Mouse (Mus musculus): Measurements from ENCODE around the gene Zfp639.

Gene Zfp639

DNA sequence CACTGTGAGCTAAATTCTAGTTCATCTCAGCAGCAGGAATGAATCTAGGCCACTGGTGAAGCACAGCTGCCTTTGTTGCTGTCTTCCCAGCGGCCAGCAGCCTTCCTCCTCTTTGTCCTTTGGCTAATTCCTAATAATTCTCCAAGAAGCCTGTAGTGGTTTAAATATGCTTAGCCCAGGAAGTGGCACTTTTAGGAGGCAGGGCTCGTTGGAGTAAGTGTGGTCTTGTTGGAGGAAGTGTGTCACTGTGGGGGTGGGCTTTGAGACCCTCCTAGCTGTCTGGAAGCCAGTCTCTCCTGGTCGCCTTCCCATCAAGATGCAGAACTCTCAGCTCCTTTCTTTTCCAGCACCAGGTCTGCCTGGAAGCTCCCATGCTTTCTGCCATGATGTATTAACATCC is 4.2 kb upstream of the Zfp639 start:
- no peak for DNase-seq (ENCODE audit: low read depth, low spot score)

DNA sequence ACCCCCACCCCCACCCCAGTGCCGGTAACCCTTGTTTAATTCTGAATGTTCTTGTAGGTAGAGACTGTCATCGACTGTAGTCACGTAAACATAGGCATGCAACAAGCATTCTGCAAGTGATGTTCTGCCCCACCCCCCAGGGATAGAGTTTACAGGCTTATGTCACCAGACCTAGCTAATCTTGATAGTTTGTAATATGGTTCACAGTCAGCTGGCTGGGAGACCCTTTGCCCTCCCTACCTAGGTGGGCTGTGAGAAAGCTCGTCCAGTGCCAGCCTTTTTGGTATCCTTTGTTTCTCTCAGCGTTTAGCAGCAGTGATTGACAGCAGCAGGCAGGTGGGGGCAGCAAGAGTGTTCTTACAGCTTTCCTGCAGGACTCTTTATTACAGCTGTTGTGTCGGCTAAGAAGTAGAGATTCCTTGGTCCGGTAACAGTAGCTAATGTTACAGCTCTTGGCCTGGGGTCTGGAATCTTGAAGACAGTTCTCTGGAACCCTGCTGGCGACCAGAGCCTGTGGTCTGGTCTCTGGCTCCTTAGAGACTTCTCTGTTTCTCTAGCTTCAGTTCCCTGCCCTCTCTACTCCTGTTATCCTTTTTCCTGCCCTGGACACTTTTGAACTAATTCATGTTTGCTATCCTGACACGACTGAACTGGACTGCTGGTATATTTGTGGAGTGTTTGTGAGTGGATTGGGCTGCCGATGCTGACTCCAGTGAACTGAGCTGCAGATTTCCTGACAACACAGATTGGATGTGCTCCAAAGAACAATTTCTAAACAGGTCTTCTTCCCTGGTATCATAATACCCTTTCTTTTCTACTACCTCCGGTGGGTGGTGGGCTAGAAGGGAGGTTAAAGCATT is 3.5 kb upstream of the Zfp639 start:
- no peak for DNase-seq (ENCODE audit: low read depth, low spot score)

DNA sequence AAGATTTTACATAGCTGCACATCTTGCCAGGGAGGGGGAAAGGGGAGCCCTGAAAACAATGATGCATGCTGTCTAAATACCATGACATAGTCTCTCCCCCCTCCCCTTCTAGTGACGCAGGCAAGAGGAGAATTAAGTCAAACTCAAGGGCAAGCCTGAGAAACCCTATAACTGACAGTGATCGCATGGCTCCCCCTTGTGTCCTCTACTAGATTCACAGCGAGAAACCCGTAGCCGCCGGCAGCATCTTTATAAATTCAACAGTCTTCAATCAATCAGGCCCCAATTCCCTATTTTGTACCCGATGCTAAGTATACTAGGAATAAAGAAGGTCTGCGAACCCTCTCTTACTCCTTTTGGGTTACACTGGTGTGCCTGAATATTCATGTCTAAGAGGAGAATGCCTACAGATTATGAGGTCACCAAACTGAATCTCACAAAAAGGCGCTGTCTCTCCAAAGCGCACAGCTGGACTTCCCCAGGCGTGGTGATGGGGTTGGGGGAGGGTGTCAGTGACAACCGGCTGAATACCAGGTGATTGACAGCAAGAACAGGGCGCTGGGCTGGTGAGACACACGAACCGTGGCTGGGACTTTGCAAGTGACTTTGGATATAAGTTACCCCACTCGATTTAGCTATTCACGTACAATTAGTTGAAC is 1.3 kb upstream of the Zfp639 start:
- peak; percentile 58 for DNase-seq (ENCODE audit: low read depth, low spot score)

DNA sequence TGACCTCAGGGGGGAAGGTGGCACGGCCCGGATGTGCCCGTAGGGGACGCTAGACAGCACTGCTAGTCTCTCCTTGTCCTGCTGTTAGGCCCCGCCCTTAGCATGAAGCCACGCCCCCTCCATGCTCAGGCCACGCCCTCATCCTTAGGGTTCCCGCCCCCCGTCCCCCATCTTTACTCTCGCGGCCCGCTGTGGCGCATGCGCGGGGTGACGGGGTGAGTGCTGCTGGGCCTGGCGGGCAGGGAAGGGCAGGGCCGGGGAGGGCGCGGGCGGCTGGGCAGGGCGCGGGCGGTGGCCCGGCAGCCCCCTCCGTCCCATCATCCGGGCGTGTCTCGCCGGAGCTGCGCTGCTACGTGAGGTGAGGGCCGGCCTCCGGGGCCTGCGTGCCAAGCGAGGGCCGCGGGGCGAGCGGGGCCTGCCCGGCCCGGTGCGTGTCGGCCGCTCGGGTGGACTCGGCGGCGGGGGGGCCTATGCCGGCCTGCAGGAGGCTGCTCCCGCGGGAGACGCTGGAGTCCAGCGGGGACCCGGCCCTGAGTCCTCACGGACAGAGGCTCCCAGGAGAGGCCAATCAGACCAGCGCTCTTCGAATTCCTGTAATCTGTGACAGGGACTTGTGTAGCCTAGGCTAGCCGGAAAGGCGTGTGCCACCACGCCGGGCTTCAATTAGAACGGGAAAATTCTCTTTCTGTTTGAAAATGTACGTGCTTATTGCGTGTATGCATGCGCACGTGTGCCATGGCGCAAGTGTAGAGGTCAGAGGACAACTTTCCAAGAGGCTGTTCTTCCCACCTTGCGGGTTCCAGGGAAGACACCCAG is 524 bp downstream of the Zfp639 start:
- peak; percentile 73 for DNase-seq (ENCODE audit: low read depth, low spot score)

DNA sequence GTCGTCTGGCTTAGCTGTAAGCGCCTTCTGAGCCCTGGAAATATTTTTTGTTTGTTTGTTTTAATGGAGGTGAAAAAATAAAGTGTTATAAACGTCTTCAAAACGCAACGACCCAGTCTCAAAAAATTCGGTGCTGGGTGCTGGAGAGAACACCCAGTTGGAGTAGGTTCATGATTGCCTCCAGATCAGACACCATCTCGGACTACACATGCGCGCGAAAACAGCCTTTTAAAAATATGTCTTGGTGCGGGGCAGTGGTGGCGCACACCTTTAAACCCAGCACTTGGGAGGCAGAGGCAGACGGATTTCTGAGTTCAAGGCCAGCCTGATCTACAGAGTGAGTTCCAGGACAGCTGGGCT is 1.1 kb downstream of the Zfp639 start:
- peak; percentile 10 for DNase-seq (ENCODE audit: low read depth, low spot score)

DNA sequence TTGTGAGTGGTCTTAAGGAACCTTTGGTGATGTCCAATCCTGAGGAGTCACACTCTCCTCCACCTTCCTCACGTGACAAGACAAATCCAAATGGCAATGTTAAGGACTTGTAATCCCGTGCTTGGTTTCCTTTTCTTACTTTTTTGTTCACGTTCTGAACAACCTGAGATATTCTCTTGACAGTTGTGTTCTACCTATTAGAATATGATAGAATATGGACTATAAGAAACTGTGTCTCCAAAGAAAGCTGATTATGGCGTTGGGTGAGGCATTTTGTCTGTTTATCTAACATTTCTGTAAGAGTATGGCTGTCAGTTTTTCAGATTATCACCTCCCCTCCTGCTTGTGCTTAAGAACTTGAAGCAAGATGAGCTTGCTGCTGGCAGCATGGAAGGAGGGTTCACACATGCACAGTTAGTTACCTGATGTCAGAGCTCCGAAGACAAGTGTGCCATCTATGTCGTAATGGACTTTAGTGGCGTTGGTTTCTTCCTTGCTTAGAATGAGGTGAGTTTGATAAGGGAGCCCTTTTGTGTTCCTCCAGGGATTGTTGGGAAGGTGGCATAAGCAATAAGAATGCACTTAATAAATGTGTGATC is 2.7 kb downstream of the Zfp639 start:
- DNase-seq (ENCODE audit: low read depth, low spot score), result no peak

DNA sequence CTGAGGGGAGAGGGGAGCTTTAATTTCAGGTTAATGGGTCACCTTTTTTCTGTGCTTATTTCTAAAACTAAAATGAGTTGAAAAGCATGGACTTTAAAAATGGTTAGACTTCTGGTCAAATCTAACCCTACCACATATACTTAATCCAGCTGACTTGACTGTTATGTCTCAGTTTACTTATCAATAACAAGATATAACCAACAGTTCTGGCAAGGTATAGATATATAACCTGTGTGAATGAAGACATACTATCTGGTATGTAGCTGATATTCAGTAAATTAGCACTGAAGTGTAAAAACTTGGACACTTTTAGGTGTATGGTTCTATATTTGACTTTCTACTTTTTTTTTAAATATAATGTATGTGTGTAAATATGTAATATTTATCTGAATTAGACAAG is 3.5 kb downstream of the Zfp639 start:
- no peak for DNase-seq (ENCODE audit: low read depth, low spot score)

DNA sequence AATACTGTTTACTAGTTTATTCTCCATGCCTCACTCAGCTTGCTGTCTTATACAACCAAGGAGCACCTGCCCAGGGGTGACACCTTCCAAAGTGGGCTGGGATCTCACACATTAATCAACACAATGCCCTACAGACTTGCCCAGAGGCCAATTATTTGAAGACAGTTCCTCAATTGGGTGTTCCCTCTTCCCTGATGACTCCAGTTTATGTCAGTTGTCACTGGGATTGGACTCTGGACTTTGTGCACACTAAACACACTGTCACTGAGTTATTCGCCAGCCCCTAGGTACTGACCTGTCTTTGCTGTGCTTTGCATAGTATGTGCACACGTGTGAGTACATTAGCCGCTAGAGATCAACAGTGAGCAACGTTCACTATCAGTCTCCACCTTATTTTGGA is 17.1 kb downstream of the Zfp639 start:
- no peak for DNase-seq (ENCODE audit: low read depth, low spot score)

DNA sequence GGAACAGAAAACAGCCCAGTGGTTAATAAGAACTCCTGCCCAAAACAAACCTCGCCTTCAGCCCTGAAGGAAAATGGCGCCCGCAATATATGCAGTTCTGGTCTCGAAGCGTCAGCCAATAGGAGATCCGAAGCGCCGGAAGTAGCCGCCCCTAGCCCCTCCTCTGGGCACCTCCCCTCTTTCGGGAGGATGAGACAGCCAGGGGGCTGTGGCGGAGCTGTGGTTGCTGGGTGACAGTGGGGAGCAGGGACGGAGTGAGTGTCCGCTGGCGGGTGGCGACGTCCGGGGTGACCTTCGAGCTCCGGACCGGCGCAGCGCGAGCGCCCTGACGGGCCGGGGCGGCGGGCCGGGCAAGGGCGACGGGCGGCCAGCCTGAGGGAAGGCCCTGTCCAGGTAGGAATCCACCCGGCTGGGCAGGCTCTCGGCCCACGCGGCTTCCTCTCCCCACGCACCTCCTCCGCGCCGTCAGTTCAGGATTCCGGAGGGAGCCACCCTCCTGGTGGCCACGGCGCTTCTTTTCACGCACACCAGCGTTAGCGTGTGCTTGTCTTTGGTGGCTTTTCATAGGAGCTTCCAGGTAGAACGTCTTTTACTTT is 19.3 kb downstream of the Zfp639 start, which contains the start of gene Mfn1:
Gene Mfn1, plus strand, starts transcription at position 163 of the 596 bp plus-strand sequence.
- DNase-seq (ENCODE audit: low read depth, low spot score), result peak; percentile 91

DNA sequence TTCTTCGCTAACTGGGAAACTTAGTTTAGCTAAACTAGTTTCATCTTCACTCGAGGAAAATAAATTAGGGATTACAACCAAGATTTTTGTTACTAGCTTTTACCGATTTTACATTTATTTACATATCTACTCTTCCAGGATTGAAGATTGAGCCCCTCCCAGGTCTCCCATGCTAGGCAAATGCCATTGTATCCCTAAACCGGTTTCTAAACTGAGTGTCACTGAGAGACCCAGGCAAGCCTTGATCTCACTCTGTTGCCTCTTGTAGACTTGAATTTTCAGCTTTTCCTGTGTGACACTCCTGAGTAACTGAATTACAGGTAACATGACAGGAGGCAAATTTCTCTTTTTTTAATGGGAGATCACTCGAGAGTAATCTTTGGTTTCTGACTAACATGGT is 20.0 kb downstream of the Zfp639 start:
- DNase-seq (ENCODE audit: low read depth, low spot score), result no peak

DNA sequence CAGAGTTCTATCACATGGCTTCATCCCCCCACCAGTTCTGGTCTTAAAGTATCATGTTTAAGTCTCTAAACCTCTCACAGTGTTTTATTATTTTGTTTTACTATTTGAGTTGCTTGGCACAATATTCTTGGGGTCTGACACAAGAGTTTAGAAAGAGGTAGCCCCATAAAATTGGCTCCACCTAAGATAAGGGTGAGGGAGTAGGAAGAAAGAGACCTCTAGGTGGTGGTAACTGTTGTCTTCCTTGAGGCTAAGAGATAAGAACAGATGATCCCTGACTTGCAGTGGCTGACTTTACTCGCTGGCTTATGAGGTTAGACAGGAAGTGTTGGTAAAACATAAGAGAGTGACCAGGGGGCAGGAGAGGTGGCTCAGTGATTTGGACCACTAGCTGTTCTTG is 25.6 kb downstream of the Zfp639 start:
- DNase-seq (ENCODE audit: low read depth, low spot score), result no peak

DNA sequence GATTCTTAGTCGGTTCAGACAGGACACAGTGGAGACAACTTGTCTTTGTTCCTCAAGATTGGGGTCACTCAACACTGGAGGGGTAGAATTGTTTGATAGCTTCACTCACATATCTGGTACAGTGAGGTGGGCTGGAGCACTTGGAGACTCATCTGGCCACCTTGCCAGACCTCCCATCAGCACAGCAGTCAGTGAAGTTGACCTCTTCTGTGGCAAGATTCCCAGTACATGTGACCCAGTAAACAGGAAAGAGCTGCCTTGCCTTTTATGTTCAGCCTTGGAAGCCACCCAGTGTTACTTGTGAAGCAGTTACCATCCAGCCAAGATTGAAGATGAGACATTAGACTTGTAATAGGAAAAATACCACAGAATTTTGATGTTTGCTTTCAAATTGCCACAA is 27.5 kb downstream of the Zfp639 start:
- peak; percentile 27 for DNase-seq (ENCODE audit: low read depth, low spot score)

DNA sequence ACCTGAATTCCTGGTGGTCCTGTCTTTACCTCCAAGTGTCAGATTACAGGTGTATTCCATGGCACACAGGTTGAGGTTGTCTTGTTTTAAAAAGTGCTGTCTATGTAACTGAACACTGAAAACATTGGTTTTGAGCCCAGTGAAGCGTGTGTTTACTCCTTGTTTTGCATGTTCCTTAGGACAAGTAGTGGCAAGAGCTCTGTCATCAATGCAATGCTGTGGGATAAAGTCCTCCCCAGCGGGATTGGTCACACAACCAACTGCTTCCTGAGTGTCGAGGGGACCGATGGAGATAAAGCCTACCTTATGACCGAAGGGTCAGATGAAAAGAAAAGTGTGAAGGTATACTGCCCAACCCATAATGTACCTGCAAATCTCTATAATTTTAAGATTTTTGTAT is 28.0 kb downstream of the Zfp639 start:
- DNase-seq (ENCODE audit: low read depth, low spot score), result no peak

DNA sequence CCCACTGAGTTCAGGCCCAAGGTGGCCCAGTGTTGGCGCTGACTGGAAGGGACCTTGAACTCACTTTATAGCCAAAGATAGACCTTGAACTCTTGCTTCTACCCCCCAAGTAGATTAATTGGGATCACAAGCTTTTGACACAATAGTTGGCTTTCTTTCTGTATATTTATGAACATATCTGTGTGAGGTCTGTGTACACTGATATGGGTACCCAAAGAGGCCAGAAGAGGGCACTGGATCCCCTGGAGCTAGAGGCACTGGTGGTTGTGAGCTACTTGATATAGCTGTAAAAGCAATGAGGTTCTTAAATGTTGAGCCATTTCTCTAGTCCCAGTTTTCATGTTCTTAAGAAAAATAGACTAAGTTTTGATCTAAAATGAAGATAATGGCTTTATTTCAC is 43.0 kb downstream of the Zfp639 start:
- DNase-seq (ENCODE audit: low read depth, low spot score), result no peak

DNA sequence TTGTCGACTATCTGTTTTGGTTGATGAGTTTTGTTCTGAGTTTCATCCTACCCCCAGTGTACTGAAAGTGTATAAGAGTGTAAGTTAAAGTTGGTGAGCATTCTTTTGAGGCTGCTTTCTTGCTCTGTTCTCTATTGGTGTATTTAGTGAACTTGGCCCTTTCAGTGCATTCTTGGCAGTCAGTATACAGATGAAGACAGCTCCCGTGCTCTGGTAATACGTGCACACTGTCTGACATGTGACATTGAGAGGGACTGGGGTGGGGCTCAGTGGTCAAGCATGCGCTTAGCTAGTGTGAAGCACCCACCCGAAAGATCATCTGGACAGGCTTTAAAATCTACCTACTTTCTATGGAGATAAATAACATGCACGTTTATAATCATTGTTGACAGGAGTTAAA is 53.3 kb downstream of the Zfp639 start:
- no peak for DNase-seq (ENCODE audit: low read depth, low spot score)

Data from telencephalon, adult 2 months (tissue).